Mouse (Mus musculus): ENCODE measurements at regions not wholly inside any gene's neighbourhood (a gene's known extent, or its start where the extent isn't known, plus 50 kb on each side); places are given as distances from the start of the nearest gene placed in this dataset.

- TF ChIP-seq CTCF (IDR thresholded peaks at IDR 0.05; ENCODE audit: low read depth, low read length) = no peak
- no peak for TF ChIP-seq GATA1 (IDR thresholded peaks at IDR 0.05; ENCODE audit: borderline replicate concordance, low read length)
- no peak for TF ChIP-seq POLR2AphosphoS5 (IDR thresholded peaks at IDR 0.05; ENCODE audit: insufficient replicate concordance, low read depth, low read length)
- no peak for TF ChIP-seq TAL1 (conservative IDR thresholded peaks at IDR 0.05; ENCODE audit: low read depth, low read length)
These were observed 51.5 kb upstream of the Btg1 start for GRCm38 (mm10) chr10:96565343-96565742.
